Mouse (Mus musculus) adrenal gland, adult (tissue): ENCODE measurements around the gene A630095N17Rik.

ENCODE experiments used
- DNase-seq, 2 experiments: peaks; one replicate each; pipeline ENCODE4 v3.0.0; 2022 to 2023; ENCODE audit warnings: low spot score in 1 of 2; ENCODE audit not compliant: inconsistent age in 2 of 2

The A630095N17Rik gene

GRCm38 (mm10) chr1:75231664-75232152 lies at the start of gene A630095N17Rik:
TSS of gene A630095N17Rik (minus strand) at chr1:75232102.
- DNase-seq: no peak

DNA sequence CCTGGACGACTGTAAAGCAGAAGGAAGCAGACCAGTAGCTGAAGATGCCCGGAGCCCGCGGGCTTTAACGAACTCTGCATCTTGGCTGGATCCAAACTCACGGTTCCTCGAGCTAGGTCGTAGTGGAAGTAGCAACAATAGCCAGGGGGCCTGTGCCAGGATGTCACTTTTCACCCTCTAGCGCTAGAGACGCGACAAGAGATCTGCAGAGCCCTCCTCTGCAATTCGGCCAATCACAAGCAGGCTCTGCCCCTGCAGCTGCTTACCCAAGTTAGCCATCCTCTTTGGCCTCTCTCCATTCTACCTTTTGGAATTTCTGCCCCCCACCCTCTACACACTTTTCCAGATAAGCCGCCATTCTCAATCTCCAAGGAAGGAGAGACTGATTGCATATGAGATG lies 46.3 kb upstream of the A630095N17Rik start, which contains the start of gene Resp18:
Gene Resp18, minus strand, starts transcription at position 188 of the 400 bp plus-strand sequence.
- DNase-seq: peak in 1 of 2 experiments; percentile 43

DNA sequence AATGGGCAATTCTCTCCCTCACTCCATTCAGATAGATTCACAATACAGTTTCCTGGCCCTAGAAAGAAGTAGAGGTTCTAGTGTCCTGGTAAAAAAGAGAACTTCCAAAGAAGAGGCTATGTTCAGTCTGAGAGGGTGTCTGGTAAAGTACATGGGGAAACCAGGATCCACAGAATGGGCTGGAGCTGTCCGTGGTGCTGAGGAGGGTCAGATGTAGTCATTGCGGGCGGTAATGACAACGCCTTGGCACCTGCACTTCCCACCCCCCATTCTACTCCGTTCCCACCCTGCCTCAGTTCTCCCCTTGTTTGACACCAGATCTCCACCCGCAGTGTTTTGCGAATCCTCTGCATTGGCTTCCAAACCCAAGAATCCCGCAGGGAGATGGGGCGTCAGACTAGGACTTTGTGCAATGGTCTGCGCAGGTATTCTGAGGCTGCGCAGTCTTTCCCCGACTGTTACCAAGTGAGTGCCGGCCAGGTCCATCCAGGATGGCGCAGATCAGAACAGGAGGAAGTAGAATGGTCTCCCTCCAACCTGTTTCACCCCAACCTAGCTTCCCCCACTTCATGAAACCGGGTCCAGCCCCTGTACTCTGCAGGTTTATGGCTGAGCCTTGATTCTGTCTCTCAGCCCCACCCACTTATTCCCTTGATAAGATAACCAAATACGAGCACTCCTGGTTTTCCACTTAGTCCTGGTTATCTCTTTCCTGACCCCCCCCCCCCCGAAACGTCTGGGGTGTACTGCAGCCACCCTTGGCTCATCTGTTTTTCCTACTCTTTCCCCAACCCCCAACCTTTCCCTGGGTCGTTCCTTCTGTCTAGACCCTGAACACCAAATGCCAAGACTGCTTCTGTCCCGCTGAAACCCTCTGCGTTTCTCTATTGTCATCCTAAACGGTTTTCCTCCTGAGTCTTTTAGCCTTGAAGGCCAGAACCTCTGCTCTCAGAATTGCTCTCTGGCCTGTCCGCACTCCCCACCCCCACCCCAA lies 45.6 kb upstream of the A630095N17Rik start:
- DNase-seq: peak in 1 of 2 experiments; percentile 81

- peak; percentile 54 to 63 for DNase-seq
Measured at GRCm38 (mm10) chr1:75264091-75264880, 32.4 kb upstream of the A630095N17Rik start, which contains the start of gene Ptprn. TSS of gene Ptprn (minus strand) at chr1:75264502.

DNA sequence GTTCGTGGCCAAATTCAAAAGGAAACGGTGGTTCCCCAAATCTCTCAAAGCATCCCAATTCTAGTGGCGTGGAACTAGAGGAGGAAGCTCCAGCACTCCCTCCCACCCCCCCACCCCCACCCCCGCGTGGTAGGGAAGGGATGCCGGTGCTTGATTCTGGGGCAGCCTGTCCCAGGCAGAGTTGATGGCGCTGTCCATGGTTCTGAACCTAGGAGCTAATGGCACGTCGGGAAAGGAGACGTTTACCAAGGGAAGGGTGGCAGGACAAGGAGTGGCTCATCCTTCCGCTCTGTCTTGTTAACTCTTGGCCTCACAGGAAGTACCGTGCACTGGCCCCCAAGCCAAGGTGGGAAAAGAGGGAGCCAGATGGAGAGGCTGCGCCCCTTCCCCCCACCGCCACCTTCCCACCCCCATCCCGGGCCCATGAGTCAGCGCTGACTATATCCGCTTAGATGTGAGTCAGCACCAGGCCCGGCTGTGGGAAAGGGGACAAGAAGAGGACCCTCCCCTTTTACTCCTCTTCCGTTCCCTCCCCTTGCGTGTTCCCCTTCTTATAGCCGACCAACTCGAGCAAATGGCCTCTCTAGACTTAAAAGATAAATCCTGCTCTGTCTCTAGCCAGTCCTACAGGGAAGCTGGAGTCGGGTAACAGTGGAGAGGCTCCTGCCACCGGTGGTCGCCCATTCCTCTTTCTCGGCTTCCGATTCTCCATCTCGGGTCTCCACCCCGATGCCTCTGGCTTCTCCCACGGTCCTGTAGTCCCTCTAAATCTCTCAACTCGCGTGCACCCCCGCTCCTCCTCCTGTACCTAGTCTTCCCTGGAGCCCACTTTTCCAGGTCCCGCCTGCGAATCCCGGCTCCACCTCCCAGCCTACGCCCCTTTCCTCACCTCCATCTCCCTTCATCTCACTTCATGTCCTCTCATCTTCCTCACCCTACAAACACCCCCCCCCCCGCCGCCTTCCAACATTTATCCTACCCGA lies 31.4 kb upstream of the A630095N17Rik start:
- peak; percentile 60 to 89 for DNase-seq

DNA sequence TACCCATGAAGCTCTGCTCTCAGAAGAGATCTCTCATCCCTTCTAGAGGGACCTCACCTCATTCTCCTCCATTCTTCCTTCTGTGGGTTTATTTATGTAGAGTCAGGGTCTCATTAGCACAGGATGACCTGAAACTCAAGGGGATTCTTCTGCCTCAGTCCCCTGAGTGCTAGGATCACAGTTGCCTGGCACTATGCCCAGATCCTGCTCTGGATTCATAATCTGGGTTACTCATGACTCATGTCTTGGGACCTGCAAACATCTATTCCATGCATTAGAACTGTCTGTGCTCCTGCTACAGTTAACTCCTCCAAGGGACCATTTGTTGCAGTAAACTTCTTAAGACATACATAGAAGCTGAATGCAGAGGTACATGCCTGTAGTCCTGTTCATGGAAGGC lies 29.4 kb upstream of the A630095N17Rik start:
- no peak for DNase-seq

GRCm38 (mm10) chr1:75255516-75256046 lies 23.7 kb upstream of the A630095N17Rik start:
- no peak for DNase-seq

DNA sequence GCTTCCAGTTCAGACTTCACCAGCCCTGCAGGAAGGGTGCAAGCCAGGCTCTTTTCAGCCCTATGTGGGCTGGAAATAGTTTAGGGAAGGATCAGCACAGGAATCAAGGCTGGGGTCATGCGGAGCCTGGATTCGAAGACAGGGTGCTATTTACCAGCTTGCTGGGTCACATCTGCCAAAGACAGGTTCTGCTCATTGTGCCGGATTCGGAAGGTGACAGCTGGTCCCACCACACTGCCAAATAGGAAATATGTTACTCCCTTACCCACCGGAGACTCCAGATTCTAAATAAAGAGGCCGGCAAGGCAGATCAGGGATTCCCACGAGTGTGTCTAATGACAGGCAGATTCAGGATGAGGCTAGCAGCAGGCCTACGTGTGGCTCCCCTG lies 22.7 kb upstream of the A630095N17Rik start:
- no peak for DNase-seq

GRCm38 (mm10) chr1:75253849-75254624 lies 22.1 kb upstream of the A630095N17Rik start:
- DNase-seq: peak; percentile 76 to 93

GRCm38 (mm10) chr1:75253029-75253428 lies 21.1 kb upstream of the A630095N17Rik start:
- DNase-seq: peak in 1 of 2 experiments; percentile 47

DNA sequence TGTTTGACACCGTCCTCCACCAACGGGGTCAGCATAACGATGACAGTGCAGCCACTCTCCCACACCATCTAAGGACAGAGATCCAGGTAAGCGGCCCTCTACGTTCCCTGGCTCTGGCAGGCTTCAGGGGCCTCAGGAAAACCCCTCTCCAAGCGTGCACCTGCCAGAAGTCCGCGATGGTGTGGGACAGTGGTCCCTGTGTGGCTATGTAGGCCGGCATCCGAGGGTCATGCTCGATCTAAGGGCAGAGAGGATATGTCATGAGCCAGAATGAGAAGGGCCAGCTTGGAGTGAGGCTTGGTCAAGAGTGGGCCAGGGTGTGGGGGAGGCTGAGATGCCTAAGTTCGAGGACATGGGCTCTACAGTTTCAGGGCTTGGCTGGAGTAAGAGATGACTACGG lies 20.4 kb upstream of the A630095N17Rik start:
- DNase-seq: peak in 1 of 2 experiments; percentile 40

DNA sequence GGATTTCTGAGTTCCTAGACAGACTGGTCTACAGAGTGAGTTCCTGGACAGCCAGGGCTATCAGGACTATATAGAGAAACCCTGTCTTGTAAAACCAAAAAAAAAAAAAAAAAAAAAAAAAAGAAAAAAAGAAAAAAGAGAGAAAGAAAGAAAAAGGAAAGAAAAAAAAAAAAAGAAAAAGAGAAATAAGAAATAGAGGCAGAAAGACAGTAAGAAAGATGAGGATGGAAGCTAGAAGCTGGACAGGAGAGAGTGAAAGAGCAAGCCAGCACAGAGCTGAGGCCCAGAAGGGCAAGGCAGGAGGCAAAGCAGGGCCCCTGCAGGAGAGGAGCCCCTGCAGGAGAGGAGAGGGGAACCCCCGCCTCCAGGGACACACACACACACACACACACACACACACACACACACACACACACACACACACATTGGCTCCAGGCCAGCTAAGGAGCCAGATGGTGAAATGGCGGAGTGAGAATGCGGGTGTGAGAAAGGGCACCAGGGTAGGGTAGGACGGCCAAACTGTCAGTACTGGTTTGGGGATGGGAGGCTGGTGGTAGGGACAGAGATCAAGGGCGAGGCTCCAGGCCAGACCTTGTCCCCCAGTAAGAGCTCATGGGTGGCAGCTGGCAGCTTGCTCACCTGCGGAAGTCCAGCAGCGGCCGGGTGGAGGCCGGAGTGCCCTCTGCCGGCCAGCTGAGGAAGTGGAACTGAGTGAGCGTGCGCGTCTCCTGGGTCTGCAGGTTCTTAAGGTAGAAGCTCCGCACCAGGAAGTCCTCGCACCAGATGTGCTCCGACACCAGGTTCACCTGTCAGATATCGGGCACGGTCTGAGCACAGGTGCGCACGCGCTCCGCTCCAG lies 19.4 kb upstream of the A630095N17Rik start:
- DNase-seq: peak; percentile 87 to 94

- DNase-seq: peak in 1 of 2 experiments; percentile 24
Measured at GRCm38 (mm10) chr1:75250498-75250897, 18.6 kb upstream of the A630095N17Rik start.

DNA sequence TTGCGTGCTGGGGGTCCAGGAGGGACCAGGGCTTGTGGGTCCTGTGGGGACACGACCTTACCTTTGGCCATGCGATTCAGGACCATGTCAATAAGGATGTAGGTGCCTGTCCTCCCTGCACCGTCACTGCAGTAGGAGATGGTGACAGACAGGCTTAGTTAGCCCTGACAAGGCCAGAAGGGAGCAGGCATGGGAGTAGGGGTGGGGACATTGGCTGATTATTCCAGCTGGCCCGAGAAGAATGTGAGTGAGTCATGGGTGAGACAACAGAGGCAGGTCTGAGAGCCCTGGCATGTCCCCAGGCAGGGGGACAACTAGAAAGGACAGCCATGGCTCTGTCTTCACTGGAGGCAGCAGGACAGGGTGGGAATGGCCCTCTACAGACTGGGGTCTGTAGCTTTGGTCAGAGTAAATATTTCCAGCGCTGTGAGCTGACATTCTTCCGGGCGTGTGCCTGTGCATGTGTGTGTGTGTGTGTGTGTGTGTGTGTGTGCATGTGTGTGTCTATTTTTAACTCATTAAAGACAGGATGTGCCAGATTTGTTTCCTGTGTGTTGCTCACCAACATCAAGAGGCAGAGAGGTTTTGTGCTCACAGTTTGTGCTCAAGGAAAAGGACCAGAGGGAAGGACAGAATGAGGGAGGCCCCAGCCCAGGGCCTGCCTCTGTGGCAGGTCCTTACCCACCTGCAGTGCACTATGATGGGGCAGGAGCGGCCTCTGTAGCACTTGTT lies 16.3 kb upstream of the A630095N17Rik start:
- DNase-seq: peak; percentile 90 to 92

DNA sequence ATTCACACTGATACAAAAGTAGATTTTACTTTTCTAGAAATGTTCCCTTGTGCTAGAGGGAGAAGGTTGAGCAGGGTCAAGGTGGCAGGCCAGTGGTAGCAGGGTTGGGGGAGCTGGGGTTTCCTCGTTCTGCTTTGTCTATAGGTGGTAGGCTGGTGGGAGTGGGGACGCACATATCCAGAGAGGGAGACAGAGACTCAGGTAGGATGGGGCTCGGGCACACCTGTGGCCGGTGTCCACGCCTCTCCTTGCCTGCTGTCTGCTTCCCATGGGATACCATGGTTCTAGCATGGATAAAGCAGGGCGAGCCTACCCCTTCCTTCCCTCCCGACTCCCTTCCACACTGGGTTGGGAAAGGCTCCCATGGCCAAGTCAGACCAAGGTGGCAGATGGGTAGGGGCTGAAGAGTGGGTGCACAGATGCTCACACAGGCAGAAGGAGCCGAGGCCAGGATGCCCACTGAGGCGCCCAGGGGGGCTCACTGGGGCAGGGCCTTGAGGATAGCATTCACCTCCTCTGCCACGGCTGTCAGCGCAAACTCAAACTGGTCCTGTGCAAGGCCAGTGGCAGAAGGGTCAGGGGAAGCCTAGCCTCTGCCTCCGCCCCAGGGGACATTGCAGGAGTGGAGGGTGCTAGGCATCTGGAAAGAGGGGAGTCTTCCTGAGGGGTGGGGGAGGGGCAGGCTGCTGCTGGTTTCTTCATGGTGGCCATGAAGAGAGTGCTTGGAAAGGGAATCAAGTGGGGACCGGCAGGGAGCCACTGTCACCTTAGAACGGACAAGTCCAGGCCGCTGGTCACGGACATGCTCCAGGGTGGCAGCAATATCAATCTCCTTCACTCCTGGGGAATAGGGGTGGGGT lies 15.4 kb upstream of the A630095N17Rik start:
- DNase-seq: peak; percentile 49 to 69

DNA sequence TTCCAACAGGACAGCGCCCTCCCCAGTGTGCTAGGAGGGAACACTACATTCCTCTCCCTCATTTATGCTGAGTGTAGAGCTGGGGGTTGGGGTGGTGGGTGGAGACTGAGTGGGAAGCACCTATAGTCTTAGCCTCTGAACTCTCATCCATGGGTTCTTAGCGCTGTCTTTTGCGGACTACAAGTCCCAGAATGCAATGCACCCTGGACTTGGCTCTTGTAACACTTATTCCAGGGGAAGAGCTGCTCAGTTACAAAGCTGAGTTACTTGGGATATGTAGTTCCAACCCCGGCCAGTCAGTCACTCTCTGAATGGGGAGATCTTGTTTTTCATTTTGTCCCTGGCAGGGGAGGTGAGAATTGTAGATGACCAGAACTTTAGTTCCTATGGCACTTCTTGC lies 12.9 kb upstream of the A630095N17Rik start:
- peak in 1 of 2 experiments; percentile 69 for DNase-seq
